ENCODE assay signal across 7 mouse cellular contexts in the genomic region with DNA sequence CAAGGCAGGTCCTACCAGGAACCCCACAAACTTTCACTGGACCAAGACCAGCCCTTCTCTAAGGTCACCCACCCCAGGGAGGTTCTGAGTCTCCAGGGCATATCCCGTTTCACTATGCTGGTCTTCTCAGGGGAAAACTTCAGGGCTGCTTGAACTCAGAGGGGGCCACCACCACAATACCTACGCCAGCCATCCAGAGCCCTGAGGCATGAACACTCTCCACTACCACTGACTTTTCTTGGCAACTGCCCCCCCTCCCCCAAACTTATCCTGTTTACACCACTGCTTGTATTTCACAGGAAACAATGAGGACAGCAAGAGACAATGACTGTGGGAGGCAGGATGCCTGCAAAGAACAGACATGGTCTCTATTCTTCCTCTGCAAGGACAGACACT. TPM values are rescaled to one million over a fixed set of nuclear protein-coding genes. Genes with fewer than 3 reads are reported as not detected.
DNase-seq lines count a peak whose midpoint lies in the region; ATAC-seq and TF ChIP-seq lines count a peak whose summit lies in the region.

No protein-coding gene starts in this region.

- H3K27me3 ChIP-seq in MEL (ENCODE audit: control insufficient read depth in 1 of 2, insufficient read depth in 2 of 2, low read length in 2 of 2) = no peaks in the 10 kb centered on the region
- no peaks in the 10 kb centered on the region for H3K27me3 ChIP-seq in hindbrain, embryonic 11.5 days (ENCODE audit: control insufficient read depth, insufficient read depth, low read length)
- H3K27me3 ChIP-seq in liver, embryonic 11.5 days (replicated peaks; ENCODE audit: control insufficient read depth, insufficient read depth, low read length) = no peaks in the 10 kb centered on the region
- H3K27me3 ChIP-seq in neural tube, embryonic 14.5 days (ENCODE audit: control insufficient read depth, insufficient read depth, low read length) = no peaks in the 10 kb centered on the region

- H3K4me1 ChIP-seq in MEL (ENCODE audit: control insufficient read depth in 1 of 2, insufficient read depth in 2 of 2, low read length in 2 of 2) = peaks cover 12 to 43% of the 10 kb centered on the region in 2 experiments
- peaks cover 44% of the 10 kb centered on the region for H3K4me1 ChIP-seq in hindbrain, embryonic 11.5 days (replicated peaks; ENCODE audit: control insufficient read depth, insufficient read depth, low read length)
- peaks cover 90% of the 10 kb centered on the region for H3K4me1 ChIP-seq in liver, embryonic 11.5 days (replicated peaks; ENCODE audit: control insufficient read depth, insufficient read depth, low read length)
- H3K4me1 ChIP-seq in neural tube, embryonic 14.5 days (ENCODE audit: control insufficient read depth, insufficient read depth, low read length) = peaks cover 43% of the 10 kb centered on the region

- no peak for TF ChIP-seq EP300 in MEL (IDR thresholded peaks at IDR 0.05; ENCODE audit: low read depth in 1 of 2, low read length in 2 of 2)

- H3K9me3 ChIP-seq in MEL (replicated peaks; ENCODE audit: insufficient read depth, low read length) = no peaks in the 10 kb centered on the region
- H3K9me3 ChIP-seq in hindbrain, embryonic 11.5 days (ENCODE audit: control insufficient read depth, low read length) = no peaks in the 10 kb centered on the region
- H3K9me3 ChIP-seq in liver, embryonic 11.5 days (ENCODE audit: control insufficient read depth, low read length) = no peaks in the 10 kb centered on the region
- no peaks in the 10 kb centered on the region for H3K9me3 ChIP-seq in neural tube, embryonic 14.5 days (ENCODE audit: control insufficient read depth, low read length)

- 27% methylated on average over 2 of the region's 2 CpGs for WGBS in hindbrain, embryonic 11.5 days
- 55% methylated on average over 2 of the region's 2 CpGs for WGBS in liver, embryonic 11.5 days
- WGBS in neural tube, embryonic 14.5 days = 34% methylated on average over 2 of the region's 2 CpGs

- H3K9ac ChIP-seq in MEL (ENCODE audit: control insufficient read depth, low read depth, low read length, poor library complexity, severe bottlenecking) = peak overlapping the region; percentile 15; the same call in 1 of the 2 replicates
- no peak overlapping the region for H3K9ac ChIP-seq in hindbrain, embryonic 11.5 days (ENCODE audit: low read depth, low read length)
- peak overlapping the region; percentile 10; the same call in 1 of the 2 replicates for H3K9ac ChIP-seq in liver, embryonic 11.5 days (ENCODE audit: low read depth, low read length)
- H3K9ac ChIP-seq in neural tube, embryonic 14.5 days (replicated peaks; ENCODE audit: low read depth, low read length) = no peak overlapping the region

- peaks cover 16% of the 10 kb centered on the region; the same call in 1 of the 2 replicates for H3K79me2 ChIP-seq in MEL (ENCODE audit: control insufficient read depth, insufficient read depth, low read length, poor library complexity)

- no peak for DNase-seq in MEL (ENCODE audit: low read depth, low spot score)
- no peak for DNase-seq in hindbrain, embryonic 11.5 days (ENCODE audit: low spot score)
- DNase-seq in liver, embryonic 11.5 days (ENCODE audit: low spot score) = no peak
- DNase-seq in layer of hippocampus, adult 18-20 months (ENCODE audit: low spot score in 2 of 2) = no peak
- DNase-seq in ovary, postnatal 10 days (ENCODE audit: low spot score) = no peak

- TF ChIP-seq CTCF in MEL (IDR thresholded peaks at IDR 0.05 in 2 of 3, conservative IDR thresholded peaks at IDR 0.05 in 1 of 3; ENCODE audit: control insufficient read depth in 1 of 3, insufficient read depth in 1 of 3, low read depth in 2 of 3, low read length in 3 of 3, poor library complexity in 1 of 3, severe bottlenecking in 1 of 3) = no peak

- H3K27ac ChIP-seq in MEL (ENCODE audit: control insufficient read depth, low read depth, low read length) = peak overlapping the region; percentile 16; the same call in 1 of the 2 replicates
- H3K27ac ChIP-seq in hindbrain, embryonic 11.5 days (ENCODE audit: low read depth, low read length) = peak overlapping the region; percentile 99; the same call in 1 of the 2 replicates
- H3K27ac ChIP-seq in liver, embryonic 11.5 days (ENCODE audit: low read depth, low read length) = peak overlapping the region; percentile 73
- 0 out of 2 replicates have a peak overlapping the region, but pooled peaks have one; percentile 4 for H3K27ac ChIP-seq in neural tube, embryonic 14.5 days (ENCODE audit: low read depth, low read length)

- no peak overlapping the region for H3K4me2 ChIP-seq in hindbrain, embryonic 11.5 days (replicated peaks; ENCODE audit: low read depth, low read length)
- H3K4me2 ChIP-seq in liver, embryonic 11.5 days = peak overlapping the region; percentile 43
- no peak overlapping the region for H3K4me2 ChIP-seq in neural tube, embryonic 14.5 days (ENCODE audit: low read depth, low read length)

- ATAC-seq in common myeloid progenitor, adult 5-6 weeks (replicated peaks; ENCODE audit: low read depth, poor library complexity, severe bottlenecking) = peak; percentile 3
- ATAC-seq in hindbrain, embryonic 11.5 days (ENCODE audit: low FRiP score) = no peak
- ATAC-seq in liver, embryonic 11.5 days (replicated peaks; ENCODE audit: low FRiP score) = no peak
- ATAC-seq in neural tube, embryonic 14.5 days (ENCODE audit: low read depth) = no peak

- TF ChIP-seq POLR2A in MEL (IDR thresholded peaks at IDR 0.05; ENCODE audit: control insufficient read depth in 1 of 2, insufficient read depth in 1 of 2, low read depth in 1 of 2, low read length in 2 of 2, poor library complexity in 1 of 2) = no peak

- peaks cover 0 to 35% of the 10 kb centered on the region in 2 experiments; a peak in 2 of 4 replicates for H3K36me3 ChIP-seq in MEL (ENCODE audit: control insufficient read depth in 1 of 2, insufficient read depth in 2 of 2, low read length in 2 of 2)
- H3K36me3 ChIP-seq in hindbrain, embryonic 11.5 days (ENCODE audit: control insufficient read depth, insufficient read depth, low read length) = no peaks in the 10 kb centered on the region
- no peaks in the 10 kb centered on the region for H3K36me3 ChIP-seq in liver, embryonic 11.5 days (ENCODE audit: control insufficient read depth, insufficient read depth, low read length)
- H3K36me3 ChIP-seq in neural tube, embryonic 14.5 days (ENCODE audit: control insufficient read depth, insufficient read depth, low read length) = no peaks in the 10 kb centered on the region

- H3K4me3 ChIP-seq in MEL (ENCODE audit: control insufficient read depth in 1 of 2, insufficient read depth in 1 of 2, low read depth in 2 of 2, low read length in 2 of 2) = no peak overlapping the region
- no peak overlapping the region for H3K4me3 ChIP-seq in hindbrain, embryonic 11.5 days (ENCODE audit: low read depth, low read length)
- no peak overlapping the region for H3K4me3 ChIP-seq in liver, embryonic 11.5 days (ENCODE audit: low read depth, low read length)
- no peak overlapping the region for H3K4me3 ChIP-seq in neural tube, embryonic 14.5 days (ENCODE audit: low read depth, low read length)

- TF ChIP-seq RAD21 in MEL (IDR thresholded peaks at IDR 0.05; ENCODE audit: low read depth, low read length) = no peak

TF ChIP-seq in MEL, 35 proteins besides CTCF, POLR2A, EP300 and RAD21 (continues in another document):
- TF ChIP-seq MYB (IDR thresholded peaks at IDR 0.05; ENCODE audit: low read depth, low read length) (no peak), UBTF (IDR thresholded peaks at IDR 0.05; ENCODE audit: borderline replicate concordance, insufficient read depth, low read depth, low read length) (no peak), TAL1 (IDR thresholded peaks at IDR 0.05; ENCODE audit: low read length) (no peak), NELFE (IDR thresholded peaks at IDR 0.05; ENCODE audit: low read depth, low read length) (no peak), TBP (IDR thresholded peaks at IDR 0.05; ENCODE audit: low read depth, low read length) (no peak), MXI1 (IDR thresholded peaks at IDR 0.05; ENCODE audit: low read depth, low read length) (no peak), ZNF384 (IDR thresholded peaks at IDR 0.05; ENCODE audit: low read depth, low read length) (no peak), GATA1 (IDR thresholded peaks at IDR 0.05; ENCODE audit: low read depth, low read length) (no peak), NRF1 (IDR thresholded peaks at IDR 0.05; ENCODE audit: insufficient read depth, low read depth, low read length, poor library complexity, severe bottlenecking) (no peak), USF1 (IDR thresholded peaks at IDR 0.05; ENCODE audit: low read depth, low read length) (no peak), POLR2AphosphoS2 (IDR thresholded peaks at IDR 0.05; ENCODE audit: low read length) (no peak), SMC3 (IDR thresholded peaks at IDR 0.05; ENCODE audit: low read depth, low read length) (no peak), ZMIZ1 (IDR thresholded peaks at IDR 0.05; ENCODE audit: low read depth, low read length) (no peak), SIN3A (IDR thresholded peaks at IDR 0.05; ENCODE audit: low read length) (no peak), MAFK (IDR thresholded peaks at IDR 0.05; ENCODE audit: borderline replicate concordance, low read depth, low read length) (no peak), ZKSCAN1 (IDR thresholded peaks at IDR 0.05; ENCODE audit: low read depth, low read length) (no peak), E2F4 (IDR thresholded peaks at IDR 0.05; ENCODE audit: borderline replicate concordance, low read depth, low read length) (no peak)

RNA-seq across cellular contexts. Expression of a gene that starts 7.6 kb away (rescaled TPM):
- total RNA-seq in MEL (2012; rRNA removed) = 16.7 and 24.8 TPM in 2 replicates
- 10 to 100 TPM in 1 of 2 experiments, not detected in 1; 29.9 TPM for polyA plus RNA-seq in MEL (2012; ENCODE audit: insufficient read depth in 1 of 2, insufficient read length in 2 of 2, low read depth in 1 of 2, low replicate concordance in 2 of 2, missing spikeins in 1 of 2)
- 46.6 and 49.2 TPM in 2 replicates for total RNA-seq in common myeloid progenitor, adult 5-6 weeks (2017)
- 96.5 and 105 TPM in 2 replicates for polyA plus RNA-seq in hindbrain, embryonic 11.5 days (2014; fragmentation: Nextera tagmentation; extraction: Ambion mirVana)
- 65.3 and 68.1 TPM in 2 replicates for polyA plus RNA-seq in liver, embryonic 11.5 days (2014; fragmentation: Nextera tagmentation; extraction: Ambion mirVana)
- 45.2 and 66.3 TPM in 2 replicates for polyA plus RNA-seq in neural tube, embryonic 14.5 days (2014; fragmentation: Nextera tagmentation; extraction: Ambion mirVana)
- total RNA-seq in layer of hippocampus, adult 18-20 months (2021) = 10 to 100 TPM; 30.5 to 33.7 TPM

RNA-seq across cellular contexts. Expression of a gene that starts 54.6 kb away (rescaled TPM):
- 19.2 and 20.3 TPM in 2 replicates for total RNA-seq in MEL (2012; rRNA removed)
- polyA plus RNA-seq in MEL (2012; ENCODE audit: insufficient read depth in 1 of 2, insufficient read length in 2 of 2, low read depth in 1 of 2, low replicate concordance in 2 of 2, missing spikeins in 1 of 2) = 10 to 100 TPM in 1 of 2 experiments, not detected in 1; 28.5 TPM
- total RNA-seq in common myeloid progenitor, adult 5-6 weeks (2017) = 26.4 and 32.5 TPM in 2 replicates
- 54.9 and 65.8 TPM in 2 replicates for polyA plus RNA-seq in hindbrain, embryonic 11.5 days (2014; fragmentation: Nextera tagmentation; extraction: Ambion mirVana)
- 78.2 and 84.8 TPM in 2 replicates for polyA plus RNA-seq in liver, embryonic 11.5 days (2014; fragmentation: Nextera tagmentation; extraction: Ambion mirVana)
- 102 and 108 TPM in 2 replicates for polyA plus RNA-seq in neural tube, embryonic 14.5 days (2014; fragmentation: Nextera tagmentation; extraction: Ambion mirVana)
- total RNA-seq in layer of hippocampus, adult 18-20 months (2021) = 100 to 1,000 TPM; 173 to 191 TPM

Comparison
In these comparisons a context has a peak if more than half of its experiments do, and no peak if none do; other contexts are left out.
1. H3K27ac ChIP-seq: peak in every context shown above with its lines; median percentile 99 in hindbrain, embryonic 11.5 days; 73 in liver, embryonic 11.5 days; 16 in MEL; 4 in neural tube, embryonic 14.5 days.
2. H3K9ac ChIP-seq: peak in MEL (single experiment) and liver, embryonic 11.5 days (single experiment); none in hindbrain, embryonic 11.5 days (single experiment) and neural tube, embryonic 14.5 days (single experiment).